ENCODE assay signal across 27 mouse cellular contexts in genomic region chr17:44633607-44634415, GRCm38 (mm10).
DNase-seq lines count a peak whose midpoint lies in the region; ATAC-seq and TF ChIP-seq lines count a peak whose summit lies in the region.
"Had no signal": no experiment of that assay in that cellular context is flagged by ENCODE, and none has a peak within 500 bp of the region (broad histone marks: within the 10 kb centered on the region; RNA-seq: fewer than 3 reads in every experiment).

No protein-coding gene starts in this region.

- H3K4me3 ChIP-seq in forebrain, embryonic 12.5 days (replicated peaks): no peak overlapping the region
- no peak overlapping the region for H3K4me3 ChIP-seq in forebrain, embryonic 11.5 days (ENCODE audit: low read depth, low read length)
- no peak overlapping the region for H3K4me3 ChIP-seq in midbrain, embryonic 11.5 days (ENCODE audit: low read depth, low read length)
- H3K4me3 ChIP-seq in midbrain, postnatal 0 days (ENCODE audit: low read depth, low read length): no peak overlapping the region
- H3K4me3 ChIP-seq: embryonic facial prominence, embryonic 13.5 days; erythroblast, embryonic 14.5 days; hindbrain, embryonic 12.5 days; limb, embryonic 10.5 days; limb, embryonic 15.5 days had no signal

- peaks cover 5% of the 10 kb centered on the region; the same call in 1 of the 2 replicates for H3K27me3 ChIP-seq in forebrain, embryonic 12.5 days
- H3K27me3 ChIP-seq in forebrain, embryonic 11.5 days (ENCODE audit: control insufficient read depth, insufficient read depth, low read length): no peaks in the 10 kb centered on the region
- no peaks in the 10 kb centered on the region for H3K27me3 ChIP-seq in midbrain, embryonic 11.5 days (ENCODE audit: control insufficient read depth, insufficient read depth, low read length)
- no peaks in the 10 kb centered on the region for H3K27me3 ChIP-seq in midbrain, postnatal 0 days (ENCODE audit: insufficient read depth, low read length)
- H3K27me3 ChIP-seq: embryonic facial prominence, embryonic 13.5 days had no signal

- H3K4me2 ChIP-seq in forebrain, embryonic 12.5 days: no peak overlapping the region
- no peak overlapping the region for H3K4me2 ChIP-seq in forebrain, embryonic 11.5 days (ENCODE audit: low read depth, low read length, severe bottlenecking)
- no peak overlapping the region for H3K4me2 ChIP-seq in midbrain, embryonic 11.5 days
- H3K4me2 ChIP-seq in midbrain, postnatal 0 days (ENCODE audit: low read depth, low read length, poor library complexity, severe bottlenecking): no peak overlapping the region
- H3K4me2 ChIP-seq: embryonic facial prominence, embryonic 13.5 days; hindbrain, embryonic 12.5 days; limb, embryonic 15.5 days had no signal

- no peak overlapping the region for H3K9ac ChIP-seq in forebrain, embryonic 12.5 days
- H3K9ac ChIP-seq in forebrain, embryonic 11.5 days (ENCODE audit: low read length): no peak overlapping the region
- no peak overlapping the region for H3K9ac ChIP-seq in midbrain, embryonic 11.5 days (ENCODE audit: low read length)
- no peak overlapping the region for H3K9ac ChIP-seq in midbrain, postnatal 0 days (replicated peaks; ENCODE audit: low read length, poor library complexity, severe bottlenecking)
- H3K9ac ChIP-seq: embryonic facial prominence, embryonic 13.5 days; hindbrain, embryonic 12.5 days; limb, embryonic 15.5 days; liver, embryonic 14.5 days had no signal

- peak; percentile 33; the same call in 1 of the 2 replicates for ATAC-seq in forebrain, embryonic 12.5 days (ENCODE audit: low FRiP score)
- no peak for ATAC-seq in forebrain, embryonic 11.5 days (replicated peaks; ENCODE audit: low FRiP score)
- ATAC-seq in midbrain, embryonic 11.5 days (ENCODE audit: low FRiP score): peak; percentile 42; the same call in 1 of the 2 replicates
- ATAC-seq in midbrain, postnatal 0 days (ENCODE audit: low FRiP score): no peak
- ATAC-seq in inflammation-experienced regulatory T-cells, adult 6 months: peak; percentile 58
- ATAC-seq: forebrain, embryonic 16.5 days; intestine, postnatal 0 days had no signal

- no peaks in the 10 kb centered on the region for H3K36me3 ChIP-seq in forebrain, embryonic 12.5 days (replicated peaks)
- no peaks in the 10 kb centered on the region for H3K36me3 ChIP-seq in forebrain, embryonic 11.5 days (ENCODE audit: control insufficient read depth, insufficient read depth, low read length)
- no peaks in the 10 kb centered on the region for H3K36me3 ChIP-seq in midbrain, embryonic 11.5 days (ENCODE audit: control insufficient read depth, insufficient read depth, low read length)
- no peaks in the 10 kb centered on the region for H3K36me3 ChIP-seq in midbrain, postnatal 0 days (ENCODE audit: insufficient read depth, low read length)
- H3K36me3 ChIP-seq: hindbrain, embryonic 12.5 days; limb, embryonic 10.5 days; limb, embryonic 15.5 days had no signal

- no peak for TF ChIP-seq CTCF in midbrain, postnatal 0 days (IDR thresholded peaks at IDR 0.05)
- no peak for TF ChIP-seq CTCF in brain, embryonic 14.5 days (IDR thresholded peaks at IDR 0.05; ENCODE audit: borderline replicate concordance, extremely low read depth, insufficient read depth, insufficient read length)

- 65% methylated on average over 14 of the region's 14 CpGs for WGBS in forebrain, embryonic 12.5 days
- WGBS in forebrain, embryonic 11.5 days: 72% methylated on average over 14 of the region's 14 CpGs
- WGBS in midbrain, embryonic 11.5 days: 72% methylated on average over 14 of the region's 14 CpGs
- WGBS in midbrain, postnatal 0 days: 75% methylated on average over 14 of the region's 14 CpGs

- no peak overlapping the region for H3K27ac ChIP-seq in forebrain, embryonic 12.5 days
- no peak overlapping the region for H3K27ac ChIP-seq in forebrain, embryonic 11.5 days (ENCODE audit: low read depth, low read length)
- no peak overlapping the region for H3K27ac ChIP-seq in midbrain, embryonic 11.5 days (ENCODE audit: low read depth, low read length)
- H3K27ac ChIP-seq in midbrain, postnatal 0 days (ENCODE audit: low read depth, low read length): no peak overlapping the region
- H3K27ac ChIP-seq: embryonic facial prominence, embryonic 13.5 days; hindbrain, embryonic 12.5 days; limb, embryonic 10.5 days; limb, embryonic 15.5 days; liver, embryonic 14.5 days; macrophage had no signal

- no peak for DNase-seq in forebrain, embryonic 11.5 days (ENCODE audit: low spot score)
- DNase-seq in midbrain, embryonic 11.5 days (ENCODE audit: low spot score, missing footprints): no peak
- DNase-seq in midbrain, postnatal 0 days (ENCODE audit: low spot score): no peak
- DNase-seq in brain, embryonic 14.5 days (ENCODE audit: low read depth): peak; percentile 41
- DNase-seq in liver: no peak
- DNase-seq in kidney, postnatal 14 days: no peak
- DNase-seq: adrenal gland, postnatal 36 days; cerebellum, adult 2 months; cerebellum, postnatal 14 days; heart, postnatal 36 days; kidney, adult 9 months; kidney, postnatal 25 days; lung, adult 2 months; lung, postnatal 10 days; spleen, adult 18-20 months; thymus, postnatal 25 days had no signal

- H3K9me3 ChIP-seq in forebrain, embryonic 12.5 days: no peaks in the 10 kb centered on the region
- H3K9me3 ChIP-seq in forebrain, embryonic 11.5 days (ENCODE audit: control insufficient read depth, low read length): no peaks in the 10 kb centered on the region
- H3K9me3 ChIP-seq in midbrain, embryonic 11.5 days (ENCODE audit: control insufficient read depth, low read length): no peaks in the 10 kb centered on the region
- H3K9me3 ChIP-seq in midbrain, postnatal 0 days (ENCODE audit: low read length): no peaks in the 10 kb centered on the region
- H3K9me3 ChIP-seq: embryonic facial prominence, embryonic 13.5 days; hindbrain, embryonic 12.5 days; limb, embryonic 10.5 days; limb, embryonic 15.5 days had no signal

- no peak for TF ChIP-seq POLR2A in brain, embryonic 14.5 days (IDR thresholded peaks at IDR 0.05; ENCODE audit: borderline replicate concordance, extremely low read depth, insufficient read depth, insufficient read length, poor library complexity, severe bottlenecking)

- H3K4me1 ChIP-seq in forebrain, embryonic 12.5 days: peaks cover 6% of the 10 kb centered on the region; the same call in 1 of the 2 replicates
- 0 out of 2 replicates have a peak, but pooled peaks cover 4% of the 10 kb centered on the region for H3K4me1 ChIP-seq in forebrain, embryonic 11.5 days (replicated peaks; ENCODE audit: control insufficient read depth, insufficient read depth, low read length)
- H3K4me1 ChIP-seq in midbrain, embryonic 11.5 days (ENCODE audit: control insufficient read depth, insufficient read depth, low read length): no peaks in the 10 kb centered on the region
- H3K4me1 ChIP-seq in midbrain, postnatal 0 days (ENCODE audit: insufficient read depth, low read length): no peaks in the 10 kb centered on the region

Comparison
In these comparisons a context has a peak if more than half of its experiments do, and no peak if none do; other contexts are left out.
1. ATAC-seq: peak in forebrain, embryonic 12.5 days (single experiment), midbrain, embryonic 11.5 days (single experiment) and inflammation-experienced regulatory T-cells, adult 6 months (single experiment); none in forebrain, embryonic 11.5 days (single experiment) and midbrain, postnatal 0 days (single experiment).